Mouse (Mus musculus) heart, postnatal 0 days (tissue): Measurements from ENCODE around the gene Mettl26.
A peak's percentile ranks its signal among the peaks of the same experiment; 100 is the strongest.

ENCODE experiments used
- CTCF ChIP-seq: IDR thresholded peaks from 2 replicates; pipeline ENCODE4 v1.5.1; 2016; ENCODE audit warnings: antibody characterized with exemption, control low read depth, low read depth
- EP300 ChIP-seq: IDR thresholded peaks from 2 replicates; pipeline ENCODE4 v1.6.1; 2016; ENCODE audit warnings: antibody characterized with exemption, low read depth

GRCm38 (mm10) chr17:25867836-25868600, 6.9 kb upstream of the Mettl26 start:
- TF ChIP-seq EP300 (peak; percentile 33; the same call in 1 of the 2 replicates), CTCF (no peak)
